Mouse (Mus musculus): ENCODE measurements around the gene Plpp6. TPM values are rescaled to one million over a fixed set of nuclear protein-coding genes. Genes with fewer than 3 reads are reported as not detected.

The Plpp6 gene
- polyA plus RNA-seq (2014; fragmentation: Illumina TruSeq; extraction: RNeasy Lipid Tissue Mini Kit (QIAGEN cat#74804); ENCODE audit: insufficient read depth, low read depth, low replicate concordance), result 9.2 TPM

GRCm38 (mm10) chr19:28963842-28964551 is at the start of gene Plpp6:
TSS of gene Plpp6 (plus strand) at chr19:28963953.

GRCm38 (mm10) chr19:28967652-28968051 is 3.9 kb downstream of the Plpp6 start, which contains the start of gene 4430402I18Rik:
TSS of gene 4430402I18Rik (minus strand) at chr19:28967800.

GRCm38 (mm10) chr19:28990194-28990589 is 26.4 kb downstream of the Plpp6 start, which contains the start of gene Cdc37l1:
TSS of gene Cdc37l1 (plus strand) at chr19:28990352.

Other genes with a start within 250 kb of the Plpp6 start
- 7.2 TPM for gene Slc1a1, start 128.9 kb upstream of the Plpp6 start, polyA plus RNA-seq (2014; fragmentation: Illumina TruSeq; extraction: RNeasy Lipid Tissue Mini Kit (QIAGEN cat#74804); ENCODE audit: insufficient read depth, low read depth, low replicate concordance)
- gene 4430402I18Rik, start 3.8 kb downstream of the Plpp6 start, polyA plus RNA-seq (2014; fragmentation: Illumina TruSeq; extraction: RNeasy Lipid Tissue Mini Kit (QIAGEN cat#74804); ENCODE audit: insufficient read depth, low read depth, low replicate concordance), result 6.3 TPM
- 17.5 TPM for gene Cdc37l1, start 26.4 kb downstream of the Plpp6 start, polyA plus RNA-seq (2014; fragmentation: Illumina TruSeq; extraction: RNeasy Lipid Tissue Mini Kit (QIAGEN cat#74804); ENCODE audit: insufficient read depth, low read depth, low replicate concordance)
- 53.1 TPM for gene Ak3, start 84.0 kb downstream of the Plpp6 start, polyA plus RNA-seq (2014; fragmentation: Illumina TruSeq; extraction: RNeasy Lipid Tissue Mini Kit (QIAGEN cat#74804); ENCODE audit: insufficient read depth, low read depth, low replicate concordance)
- gene Rcl1, start 137.4 kb downstream of the Plpp6 start, polyA plus RNA-seq (2014; fragmentation: Illumina TruSeq; extraction: RNeasy Lipid Tissue Mini Kit (QIAGEN cat#74804); ENCODE audit: insufficient read depth, low read depth, low replicate concordance), result 13.8 TPM